Mouse (Mus musculus): ENCODE measurements around the gene Kcnip1.

Kcnip1 gene

GRCm38 (mm10) chr11:33655221-33655620 lies 337.7 kb downstream of the Kcnip1 start:
- no peak for DNase-seq

GRCm38 (mm10) chr11:33654485-33654884 lies 338.5 kb downstream of the Kcnip1 start:
- no peak for DNase-seq

GRCm38 (mm10) chr11:33649358-33649757 lies 343.6 kb downstream of the Kcnip1 start:
- no peak for DNase-seq

- no peak for DNase-seq
Observed at GRCm38 (mm10) chr11:33637107-33637506, 355.8 kb downstream of the Kcnip1 start.

DNA sequence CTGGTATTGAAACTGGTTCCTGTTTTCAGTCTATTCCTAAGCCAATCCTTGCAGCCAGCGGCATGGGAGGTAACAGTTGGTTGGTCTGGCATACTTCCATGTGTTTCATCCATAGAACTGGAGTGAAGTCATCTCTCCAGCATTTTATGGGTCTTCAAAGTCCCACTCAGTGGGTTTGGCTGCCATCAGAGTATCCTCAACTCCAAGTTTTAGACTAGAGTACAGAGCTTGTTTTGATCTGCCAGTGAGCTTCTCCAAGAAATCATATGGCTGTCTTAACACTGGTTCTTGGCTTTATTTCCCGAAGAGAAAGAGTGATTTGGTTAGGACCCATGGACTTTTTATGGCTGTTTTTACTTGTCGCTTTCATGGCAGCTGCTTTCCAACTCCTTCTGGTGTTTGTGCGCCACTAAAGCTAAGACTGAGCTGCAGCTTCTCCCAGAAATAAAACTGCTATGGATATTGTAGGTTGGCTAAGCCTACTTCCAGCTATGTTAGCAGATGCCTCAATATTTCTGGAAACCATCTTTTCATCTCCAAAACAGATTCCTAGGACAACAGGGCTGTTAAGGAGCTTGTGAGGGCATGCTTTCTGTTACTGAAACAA lies 365.7 kb downstream of the Kcnip1 start:
- no peak for DNase-seq

DNA sequence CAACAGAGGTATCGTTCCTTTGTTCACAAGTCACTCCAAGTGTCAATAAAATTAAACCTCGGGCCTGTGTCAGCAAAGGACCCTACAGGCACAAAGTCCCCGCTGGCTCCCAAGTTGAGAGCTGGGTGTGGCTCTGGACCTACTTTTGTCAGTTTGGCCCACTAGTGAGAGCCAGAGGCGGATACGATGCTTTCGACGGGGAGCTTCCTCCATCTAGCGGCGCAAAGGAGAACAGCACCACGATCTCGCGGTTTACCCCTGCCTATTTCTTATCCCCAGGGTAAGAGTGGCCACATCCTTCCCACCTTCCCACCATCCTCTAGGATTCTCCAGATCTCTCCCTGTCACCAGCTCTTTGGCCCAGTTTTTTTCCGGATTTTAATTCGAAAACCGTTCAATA lies 378.7 kb downstream of the Kcnip1 start:
- peak; percentile 38 for DNase-seq

GRCm38 (mm10) chr11:33607784-33608183 lies 385.2 kb downstream of the Kcnip1 start:
- no peak for DNase-seq

DNA sequence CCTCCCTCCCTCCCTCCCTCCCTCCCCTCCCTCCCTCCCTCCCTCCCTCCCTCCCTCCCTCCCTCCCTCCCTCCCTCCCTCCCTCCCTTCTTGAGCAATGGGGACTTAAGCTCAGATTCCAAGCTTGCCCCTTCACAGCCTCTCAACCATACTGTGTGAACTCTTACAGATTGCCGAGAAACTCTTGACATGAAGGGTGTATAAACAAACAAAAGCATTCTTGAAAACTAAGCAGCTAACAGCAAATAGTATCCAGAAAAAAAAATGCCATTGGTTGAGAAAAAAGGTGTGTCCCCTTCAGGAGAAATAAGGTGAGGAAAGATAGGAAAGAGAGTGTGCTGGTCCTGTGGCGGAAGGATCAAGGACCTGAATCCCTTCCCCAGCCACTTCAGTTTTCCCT lies 389.8 kb downstream of the Kcnip1 start:
- DNase-seq = no peak

DNA sequence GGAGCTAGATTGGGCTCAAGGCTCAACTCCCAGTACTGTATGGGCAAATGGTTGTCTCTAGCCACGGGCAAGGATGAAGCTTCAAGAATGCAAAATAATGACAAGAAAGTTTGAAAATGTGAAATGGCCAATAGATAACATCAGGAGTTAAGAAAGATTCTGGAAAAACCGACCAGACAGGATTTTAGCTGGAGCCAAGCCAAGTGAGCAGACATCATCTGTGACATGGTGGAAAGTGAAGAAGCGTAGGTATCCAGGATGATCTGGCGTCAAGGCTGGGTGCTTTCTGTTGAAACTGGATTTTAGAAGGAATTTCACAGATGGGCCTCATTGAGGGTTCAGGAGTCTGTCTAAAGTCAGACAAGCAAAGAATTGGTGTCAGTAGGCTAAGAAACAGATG lies 394.0 kb downstream of the Kcnip1 start, which contains the start of gene D130052B06Rik:
Gene D130052B06Rik (plus strand): TSS at position 317 of the 400 bp plus-strand sequence.
- DNase-seq = no peak

DNA sequence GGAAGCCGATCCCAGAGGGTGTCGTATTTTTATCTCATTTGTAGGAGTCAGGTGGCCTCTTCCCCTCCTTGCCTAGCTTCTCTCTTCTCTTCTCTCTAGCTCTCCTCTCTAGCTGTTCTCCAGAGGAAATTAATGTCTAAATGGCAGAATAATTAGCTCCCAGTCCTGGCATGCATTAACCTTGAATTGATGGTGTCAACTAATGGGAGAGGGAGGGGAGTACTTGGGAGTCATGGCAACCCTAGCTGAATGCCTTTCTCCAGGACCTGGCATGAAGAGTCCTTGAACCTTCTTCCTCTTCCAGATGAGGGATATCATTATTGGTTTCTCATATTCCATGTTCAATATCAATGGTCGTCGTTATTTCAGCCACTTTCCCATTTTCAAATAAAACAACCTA lies 396.3 kb downstream of the Kcnip1 start:
- no peak for DNase-seq

DNA sequence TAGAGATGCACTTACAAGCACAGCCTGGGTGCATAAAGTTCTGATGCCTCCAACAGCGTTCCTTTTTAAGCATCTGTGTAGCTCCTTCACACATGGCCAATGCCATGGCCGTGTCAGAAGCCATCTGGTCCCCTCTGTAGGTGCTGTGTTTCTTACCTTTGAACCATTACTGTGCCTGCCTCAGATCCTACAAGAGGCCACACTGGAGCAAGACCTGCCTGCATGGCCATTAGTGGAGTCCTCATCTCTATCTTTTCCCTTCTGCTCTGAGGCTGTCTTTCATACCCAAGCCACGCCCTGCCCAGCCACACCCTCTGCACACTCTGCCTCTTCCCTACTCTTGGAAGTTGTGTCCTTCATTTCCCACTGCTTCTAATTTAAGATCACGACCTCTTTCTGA lies 400.1 kb downstream of the Kcnip1 start:
- DNase-seq = no peak

DNA sequence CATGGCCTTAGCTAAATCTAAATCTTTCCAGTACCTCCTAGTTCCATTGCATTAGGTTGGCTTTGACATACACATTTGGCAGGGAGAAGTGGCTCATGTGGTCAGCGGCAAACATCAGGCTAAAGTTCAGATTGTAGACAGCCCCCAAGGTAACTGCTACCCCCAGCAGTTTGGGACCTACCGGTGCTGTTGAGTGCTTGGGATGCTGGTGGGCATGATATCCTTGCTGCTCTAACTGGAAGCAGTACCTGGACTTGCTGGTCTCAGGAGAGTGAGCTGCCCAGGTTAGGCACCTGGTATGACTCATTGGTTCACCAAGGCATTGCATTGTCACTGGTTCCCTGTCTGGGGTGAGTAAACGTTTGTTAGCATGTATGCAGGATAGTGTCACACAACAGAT lies 402.2 kb downstream of the Kcnip1 start:
- no peak for DNase-seq

- DNase-seq = no peak
Observed at GRCm38 (mm10) chr11:33586614-33587013, 406.3 kb downstream of the Kcnip1 start.

- no peak for DNase-seq
Observed at GRCm38 (mm10) chr11:33579621-33580020, 413.3 kb downstream of the Kcnip1 start.

All from cerebellum, adult 9-11 months (tissue).